Mouse (Mus musculus) testis, postnatal 14 days (tissue): Measurements from ENCODE around the gene Abcd4.

Experiments used
- DNase-seq: peaks from one replicate; pipeline ENCODE4 v3.0.0; 2021; ENCODE audit warnings: low spot score

The Abcd4 gene

GRCm38 (mm10) chr12:84571466-84572340 is 45.5 kb downstream of the Abcd4 start:
- DNase-seq: no peak

GRCm38 (mm10) chr12:84570694-84571415 is 46.4 kb downstream of the Abcd4 start:
- no peak for DNase-seq

- DNase-seq: no peak
Measured at GRCm38 (mm10) chr12:84569976-84570693, 47.1 kb downstream of the Abcd4 start.

GRCm38 (mm10) chr12:84569336-84569970 is 47.8 kb downstream of the Abcd4 start, which contains the start of gene Vsx2:
Gene Vsx2 (plus strand): TSS chr12:84569762.
- no peak for DNase-seq

GRCm38 (mm10) chr12:84567576-84567975 is 49.6 kb downstream of the Abcd4 start:
- DNase-seq: no peak

- DNase-seq: no peak
Measured at GRCm38 (mm10) chr12:84562558-84562957, 54.7 kb downstream of the Abcd4 start.

- DNase-seq: no peak
Measured at GRCm38 (mm10) chr12:84555218-84555617, 62.0 kb downstream of the Abcd4 start.
